ENCODE assay signal across 29 mouse cellular contexts in the genomic region with DNA sequence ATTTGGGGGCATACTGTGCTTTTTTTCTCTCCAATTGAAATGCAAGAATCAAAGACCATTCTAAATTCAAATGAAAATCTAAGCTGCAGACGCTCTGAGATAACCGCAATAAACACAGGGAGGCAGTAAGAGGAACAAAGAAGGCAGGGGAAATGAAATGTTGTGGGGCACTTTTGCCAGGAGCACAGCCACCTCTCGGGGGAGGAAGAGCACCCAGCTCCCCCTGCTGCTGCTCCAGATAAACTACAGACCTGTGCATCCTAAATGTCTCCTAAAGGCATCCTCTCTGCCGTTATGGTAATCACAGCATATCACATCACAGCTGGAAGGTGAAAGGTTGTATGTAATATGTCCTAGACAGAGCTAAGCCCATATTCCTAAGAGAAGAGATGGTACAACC.
DNase-seq lines count a peak whose midpoint lies in the region; ATAC-seq and TF ChIP-seq lines count a peak whose summit lies in the region.
"Had no signal": no experiment of that assay in that cellular context is flagged by ENCODE, and none has a peak within 500 bp of the region (broad histone marks: within the 10 kb centered on the region; RNA-seq: fewer than 3 reads in every experiment).

No protein-coding gene starts in this region.

- no peak overlapping the region for H3K27ac ChIP-seq in forebrain, postnatal 0 days (ENCODE audit: low read depth, low read length)
- H3K27ac ChIP-seq in forebrain, embryonic 14.5 days (ENCODE audit: low read depth, low read length), result no peak overlapping the region; the same call in 1 of the 2 replicates
- H3K27ac ChIP-seq in neural tube, embryonic 13.5 days (replicated peaks), result peak overlapping the region; percentile 23; the same call in 1 of the 2 replicates
- H3K27ac ChIP-seq: forebrain, embryonic 13.5 days; hindbrain, embryonic 12.5 days; limb, embryonic 13.5 days; midbrain, embryonic 12.5 days had no signal

- no peak overlapping the region for H3K4me2 ChIP-seq in forebrain, postnatal 0 days (ENCODE audit: low read depth)
- no peak overlapping the region for H3K4me2 ChIP-seq in forebrain, embryonic 14.5 days (ENCODE audit: low read length)
- H3K4me2 ChIP-seq in neural tube, embryonic 13.5 days, result no peak overlapping the region
- H3K4me2 ChIP-seq: forebrain, embryonic 13.5 days; hindbrain, embryonic 12.5 days; limb, embryonic 13.5 days; liver, embryonic 11.5 days; midbrain, embryonic 12.5 days had no signal

- ATAC-seq in forebrain, postnatal 0 days, result no peak
- no peak for ATAC-seq in forebrain, embryonic 14.5 days
- ATAC-seq in neural tube, embryonic 13.5 days (ENCODE audit: low read depth), result no peak
- no peak for ATAC-seq in inflammation-experienced regulatory T-cells, adult 6 months
- ATAC-seq: forebrain, embryonic 13.5 days; intestine, postnatal 0 days had no signal

- H3K9me3 ChIP-seq in forebrain, postnatal 0 days (ENCODE audit: low read length), result no peaks in the 10 kb centered on the region
- H3K9me3 ChIP-seq in forebrain, embryonic 14.5 days (replicated peaks; ENCODE audit: control insufficient read depth, low read length), result no peaks in the 10 kb centered on the region
- H3K9me3 ChIP-seq in neural tube, embryonic 13.5 days, result no peaks in the 10 kb centered on the region
- H3K9me3 ChIP-seq: forebrain, embryonic 13.5 days; hindbrain, embryonic 12.5 days; limb, embryonic 13.5 days; megakaryocyte, embryonic 14.5 days; midbrain, embryonic 12.5 days had no signal

- no peak overlapping the region for H3K9ac ChIP-seq in forebrain, postnatal 0 days
- H3K9ac ChIP-seq in forebrain, embryonic 14.5 days (ENCODE audit: low read length), result no peak overlapping the region
- H3K9ac ChIP-seq in neural tube, embryonic 13.5 days, result no peak overlapping the region
- H3K9ac ChIP-seq: forebrain, embryonic 13.5 days; hindbrain, embryonic 12.5 days; limb, embryonic 13.5 days; midbrain, embryonic 12.5 days had no signal

- H3K4me3 ChIP-seq in forebrain, postnatal 0 days (ENCODE audit: low read depth, low read length), result no peak overlapping the region
- H3K4me3 ChIP-seq in forebrain, embryonic 14.5 days (ENCODE audit: low read depth, low read length), result no peak overlapping the region
- no peak overlapping the region for H3K4me3 ChIP-seq in neural tube, embryonic 13.5 days
- H3K4me3 ChIP-seq: erythroblast, embryonic 14.5 days; forebrain, embryonic 13.5 days; hindbrain, embryonic 12.5 days; limb, embryonic 13.5 days; megakaryocyte, embryonic 14.5 days; midbrain, embryonic 12.5 days; myocyte had no signal

- WGBS in forebrain, postnatal 0 days, result 31% methylated on average over 4 of the region's 4 CpGs
- WGBS in forebrain, embryonic 14.5 days, result 54% methylated on average over 4 of the region's 4 CpGs
- whole genome bisulfite sequencing in neural tube, embryonic 13.5 days, result 19% methylated on average over 4 of the region's 4 CpGs

- no peaks in the 10 kb centered on the region for H3K36me3 ChIP-seq in forebrain, postnatal 0 days (ENCODE audit: insufficient read depth)
- H3K36me3 ChIP-seq in forebrain, embryonic 14.5 days (ENCODE audit: control insufficient read depth, insufficient read depth, low read length), result no peaks in the 10 kb centered on the region
- H3K36me3 ChIP-seq in neural tube, embryonic 13.5 days, result no peaks in the 10 kb centered on the region
- H3K36me3 ChIP-seq: G1E; hindbrain, embryonic 12.5 days; midbrain, embryonic 12.5 days had no signal

- peak; percentile 31; the same call in 1 of the 2 replicates for TF ChIP-seq CTCF in forebrain, postnatal 0 days (IDR thresholded peaks at IDR 0.05; ENCODE audit: low read depth)

- DNase-seq in forebrain, postnatal 0 days, result no peak
- no peak for DNase-seq in forebrain, embryonic 14.5 days (ENCODE audit: low spot score)
- no peak for DNase-seq in neural tube, embryonic 10.5 days (ENCODE audit: extremely low spot score, low spot score)
- DNase-seq in ZHBTc4 (ENCODE audit: low read depth, low spot score), result peak; percentile 20
- DNase-seq in adrenal gland, adult 8-10 months, result no peak
- DNase-seq in thymus, postnatal 14 days, result no peak
- DNase-seq: cerebellum, adult 11 months; cerebellum, adult 9-10 months; cerebellum, postnatal 36 days; gastrocnemius, postnatal 14 days; heart, postnatal 14 days; kidney, adult 9 months; kidney, postnatal 10 days; layer of hippocampus, adult 9-11 months; lung, postnatal 4 days; retina, postnatal 1 day; right cerebral cortex, postnatal 14 days had no signal

- H3K27me3 ChIP-seq in forebrain, postnatal 0 days (ENCODE audit: insufficient read depth, low read length), result no peaks in the 10 kb centered on the region
- no peaks in the 10 kb centered on the region for H3K27me3 ChIP-seq in forebrain, embryonic 14.5 days (replicated peaks; ENCODE audit: control insufficient read depth, insufficient read depth, low read length)
- H3K27me3 ChIP-seq in neural tube, embryonic 13.5 days, result no peaks in the 10 kb centered on the region
- H3K27me3 ChIP-seq: forebrain, embryonic 13.5 days; hindbrain, embryonic 12.5 days; limb, embryonic 13.5 days; megakaryocyte, embryonic 14.5 days; midbrain, embryonic 12.5 days had no signal

- no peaks in the 10 kb centered on the region; the same call in 1 of the 2 replicates for H3K4me1 ChIP-seq in forebrain, postnatal 0 days (ENCODE audit: insufficient read depth)
- H3K4me1 ChIP-seq in forebrain, embryonic 14.5 days (ENCODE audit: control insufficient read depth, insufficient read depth, low read length), result peaks cover 8% of the 10 kb centered on the region
- H3K4me1 ChIP-seq in neural tube, embryonic 13.5 days (replicated peaks), result peaks cover 30% of the 10 kb centered on the region
- H3K4me1 ChIP-seq: limb, embryonic 13.5 days; megakaryocyte, embryonic 14.5 days had no signal
